Mouse (Mus musculus): ENCODE results near the gene Uvrag.

DNA sequence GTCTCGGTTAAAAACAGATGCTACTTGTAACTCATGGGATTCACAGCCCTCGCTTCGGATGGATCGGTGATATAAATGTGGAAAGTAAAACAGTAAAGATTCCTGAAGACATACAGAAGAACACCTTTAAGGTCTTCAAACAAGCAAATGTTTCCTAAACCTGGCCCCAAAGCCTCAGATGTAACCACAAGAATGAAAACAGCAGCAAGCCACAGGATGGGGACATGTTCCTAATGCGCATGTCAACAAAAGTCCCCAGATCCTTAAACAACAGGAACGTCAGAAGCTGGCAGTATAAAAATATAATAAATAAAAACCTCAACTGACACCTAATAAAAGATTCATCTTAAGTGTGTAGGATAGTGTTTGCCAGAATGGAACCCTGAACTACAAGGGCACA is 137.7 kb downstream of the Uvrag start:
- no peak for TF ChIP-seq MAX (IDR thresholded peaks at IDR 0.05; ENCODE audit: low read length)
- no peak for TF ChIP-seq HCFC1 (IDR thresholded peaks at IDR 0.05; ENCODE audit: low read depth, low read length)
- TF ChIP-seq MYC (IDR thresholded peaks at IDR 0.05; ENCODE audit: low read depth, low read length): no peak
- no peak for TF ChIP-seq TCF12 (IDR thresholded peaks at IDR 0.05; ENCODE audit: low read depth, low read length)
- no peak for TF ChIP-seq ELF1 (IDR thresholded peaks at IDR 0.05; ENCODE audit: low read depth, low read length)
- TF ChIP-seq POLR2A (IDR thresholded peaks at IDR 0.05; ENCODE audit: control insufficient read depth in 1 of 2, insufficient read depth in 1 of 2, low read depth in 1 of 2, low read length in 2 of 2, poor library complexity in 1 of 2): no peak
- TF ChIP-seq CTCF (IDR thresholded peaks at IDR 0.05 in 2 of 3, conservative IDR thresholded peaks at IDR 0.05 in 1 of 3; ENCODE audit: control insufficient read depth in 1 of 3, insufficient read depth in 1 of 3, low read depth in 2 of 3, low read length in 3 of 3, poor library complexity in 1 of 3, severe bottlenecking in 1 of 3): no peak
- no peak for TF ChIP-seq EP300 (IDR thresholded peaks at IDR 0.05; ENCODE audit: low read depth in 1 of 2, low read length in 2 of 2)
- no peak for TF ChIP-seq TAL1 (IDR thresholded peaks at IDR 0.05; ENCODE audit: low read length)
- TF ChIP-seq KAT2A (conservative IDR thresholded peaks at IDR 0.05; ENCODE audit: low read depth, low read length): no peak
- no peak for TF ChIP-seq ZC3H11A (IDR thresholded peaks at IDR 0.05; ENCODE audit: low read depth, low read length)
